Mouse (Mus musculus) spleen, adult 2 months (tissue): Measurements from ENCODE around the gene Ramac.

Experiments
- CTCF ChIP-seq: fragments of 200-500 bp; IDR thresholded peaks from 2 replicates; pipeline ENCODE4 v1.5.1; 2011; ENCODE audit warnings: mild to moderate bottlenecking, inconsistent platforms; ENCODE audit not compliant: insufficient read depth, insufficient read length, insufficient replicate concordance; ENCODE audit errors: extremely low read depth
- POLR2A ChIP-seq: fragments of 200-500 bp; IDR thresholded peaks from 2 replicates; pipeline ENCODE4 v1.6.1; 2011; ENCODE audit warnings: low read depth, low read length, inconsistent platforms

- TF ChIP-seq CTCF (no peak), POLR2A (no peak)
Observed at GRCm38 (mm10) chr7:81731181-81731651, 31.5 kb upstream of the Ramac start.
